Mouse (Mus musculus) hindbrain, postnatal 0 days (tissue): Measurements from ENCODE around the gene Rasgrp3. TPM values are rescaled to one million over a fixed set of nuclear protein-coding genes. Genes with fewer than 3 reads are reported as not detected.

Experiments
- ATAC-seq: fragments of 200-750 bp; cut with Nextera tagmentation; 2 replicates; pipeline ENCODE4 v1.8.0; 2017; ENCODE audit warnings: mild to moderate bottlenecking, moderate TSS enrichment, moderate library complexity
- DNase-seq: peaks from one replicate; pipeline ENCODE4 v3.0.0-alpha.2; 2015; ENCODE audit warnings: low spot score
- H3K27ac ChIP-seq: fragments of 300-500 bp; sonication (generic); 2 replicates; pipeline ENCODE4 v1.5.1; 2014; ENCODE audit warnings: mild to moderate bottlenecking
- H3K27me3 ChIP-seq: fragments of 300-500 bp; sonication (generic); 2 replicates; pipeline ENCODE4 v1.6.1; 2014; ENCODE audit warnings: low read length, mixed read lengths; ENCODE audit not compliant: insufficient read depth
- H3K36me3 ChIP-seq: fragments of 300-500 bp; sonication (generic); 2 replicates; pipeline ENCODE4 v1.6.1; 2014; ENCODE audit warnings: low read length, mixed read lengths; ENCODE audit not compliant: insufficient read depth
- H3K4me1 ChIP-seq: fragments of 300-500 bp; sonication (generic); 2 replicates; pipeline ENCODE4 v1.6.1; 2014; ENCODE audit warnings: antibody characterized with exemption, low read length, mixed read lengths; ENCODE audit not compliant: insufficient read depth
- H3K4me2 ChIP-seq: fragments of 300-500 bp; sonication (generic); 2 replicates; pipeline ENCODE4 v1.6.1; 2014; ENCODE audit warnings: low read depth, mild to moderate bottlenecking, low read length, moderate library complexity, mixed read lengths
- H3K4me3 ChIP-seq: fragments of 300-500 bp; sonication (generic); 2 replicates; pipeline ENCODE4 v1.5.1; 2014; ENCODE audit warnings: low read length
- H3K9ac ChIP-seq: fragments of 300-500 bp; sonication (generic); replicated peaks from 2 replicates; pipeline ENCODE4 v1.6.1; 2014; ENCODE audit warnings: mild to moderate bottlenecking, low read length, moderate library complexity, mixed read lengths
- H3K9me3 ChIP-seq: fragments of 300-500 bp; sonication (generic); 2 replicates; pipeline ENCODE4 v1.6.1; 2016; ENCODE audit warnings: low read length, mixed read lengths
- CTCF ChIP-seq: IDR thresholded peaks from 2 replicates; pipeline ENCODE4 v1.5.1; 2016; ENCODE audit warnings: antibody characterized with exemption, control low read depth, low read depth
- WGBS: fragments of 180-500 bp; shearing (Covaris S2); extraction: QIAGEN DNeasy Blood & Tissue Kit; methylation state at CpG from one replicate; pipeline ENCODE4 v1.1.7; 2014; 5-methylcytosine and 5-hydroxymethylcytosine counted together
- polyA plus RNA-seq: library from polyadenylated mRNA; unstranded; fragments of >200 nt; fragmentation: Nextera tagmentation; extraction: Ambion mirVana; gene quantifications from 2 replicates; pipeline ENCODE4 v1.2.1, GENCODE M21; 2015
- total RNA-seq: library from RNA; depleted of rRNA; stranded (reverse); fragments of >200 nt; gene quantifications from 2 replicates; pipeline ENCODE4 v1.2.3, GENCODE M21; 2014

The Rasgrp3 gene
- total and polyA plus RNA-seq, 2 experiments from 2014 or later = 2.1 to 5.1 TPM

GRCm38 (mm10) chr17:75434871-75435270, 825 bp upstream of the Rasgrp3 start:
- DNase-seq (no peak), ATAC-seq (no peak)
- H3K4me2 ChIP-seq = no peak overlapping the region
- H3K27me3 ChIP-seq = no peaks in the 10 kb centered on the region
- no peak overlapping the region for H3K4me3 ChIP-seq
- no peak overlapping the region for H3K9ac ChIP-seq
- no peaks in the 10 kb centered on the region for H3K4me1 ChIP-seq
- 86% methylated on average over 3 of the region's 3 CpGs for WGBS
- H3K9me3 ChIP-seq = no peaks in the 10 kb centered on the region
- no peak for TF ChIP-seq CTCF
- H3K36me3 ChIP-seq = no peaks in the 10 kb centered on the region
- H3K27ac ChIP-seq = no peak overlapping the region

DNA sequence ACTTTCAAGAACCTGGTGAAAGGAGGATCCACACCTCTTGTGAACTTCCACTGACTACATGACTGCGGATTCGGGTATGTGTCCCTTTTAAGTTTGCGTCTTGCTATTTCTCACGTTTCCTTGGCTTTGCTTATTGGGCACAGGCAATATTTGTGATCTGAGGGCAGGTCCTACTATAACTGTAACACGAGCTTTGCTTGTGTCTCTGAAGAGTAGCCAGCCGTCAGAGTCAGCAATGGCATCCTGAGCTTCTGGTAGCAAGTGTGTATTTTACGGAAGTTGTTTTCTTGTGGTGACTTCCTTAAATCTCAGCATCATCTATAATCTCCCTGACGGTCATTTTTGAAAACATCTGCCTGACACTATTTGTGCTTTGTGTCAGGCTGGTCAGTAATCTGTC, 399 bp downstream of the Rasgrp3 start:
- ATAC-seq = no peak
- Histone ChIP-seq H3K4me3 (no peak overlapping the region), H3K27ac (no peak overlapping the region), H3K9me3 (no peaks in the 10 kb centered on the region), H3K9ac (no peak overlapping the region), H3K4me1 (no peaks in the 10 kb centered on the region), H3K4me2 (no peak overlapping the region), H3K36me3 (no peaks in the 10 kb centered on the region), H3K27me3 (no peaks in the 10 kb centered on the region)
- 84% methylated on average over 8 of the region's 8 CpGs for WGBS
- TF ChIP-seq CTCF = no peak
- no peak for DNase-seq

- Histone ChIP-seq H3K9ac (no peak overlapping the region), H3K27ac (no peak overlapping the region), H3K4me3 (0 out of 2 replicates have a peak overlapping the region, but pooled peaks have one; percentile 4), H3K9me3 (no peaks in the 10 kb centered on the region), H3K4me2 (no peak overlapping the region), H3K4me1 (no peaks in the 10 kb centered on the region), H3K36me3 (no peaks in the 10 kb centered on the region), H3K27me3 (no peaks in the 10 kb centered on the region)
- no peak for ATAC-seq
- no peak for TF ChIP-seq CTCF
- no peak for DNase-seq
- WGBS = 78% methylated on average over 6 of the region's 6 CpGs
Measured at GRCm38 (mm10) chr17:75436819-75437218, 1.1 kb downstream of the Rasgrp3 start.

DNA sequence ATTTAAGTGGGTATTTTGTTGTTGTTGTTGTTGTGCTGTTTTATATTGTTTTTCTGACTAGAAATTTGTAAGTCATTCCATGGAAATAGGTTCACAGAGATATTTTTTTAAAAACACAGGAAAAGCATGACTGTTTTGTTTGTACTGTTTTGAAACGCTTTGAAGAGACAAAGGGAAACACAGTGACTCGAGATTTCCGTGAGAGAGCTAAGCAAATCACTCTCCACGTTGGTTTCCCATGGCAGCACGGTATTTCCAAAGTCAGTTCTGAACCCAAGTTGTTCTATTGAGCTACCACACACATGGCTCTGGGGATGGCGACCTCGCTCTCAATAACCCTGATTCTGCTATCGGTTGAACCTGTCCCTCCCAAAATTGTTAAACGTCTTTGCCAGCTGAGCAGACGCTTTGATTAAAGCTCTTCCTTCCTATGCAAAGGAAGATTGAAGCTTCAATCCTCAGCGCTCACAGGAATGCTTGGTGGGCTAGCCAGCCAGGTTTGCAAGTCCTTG, 1.6 kb downstream of the Rasgrp3 start:
- H3K4me3 ChIP-seq = 0 out of 2 replicates have a peak overlapping the region, but pooled peaks have one; percentile 6
- H3K27me3 ChIP-seq = no peaks in the 10 kb centered on the region
- no peak for DNase-seq
- no peak overlapping the region for H3K27ac ChIP-seq
- no peaks in the 10 kb centered on the region for H3K36me3 ChIP-seq
- no peak overlapping the region for H3K4me2 ChIP-seq
- ATAC-seq = no peak
- TF ChIP-seq CTCF = no peak
- H3K9ac ChIP-seq = no peak overlapping the region
- WGBS = 61% methylated on average over 11 of the region's 11 CpGs
- no peaks in the 10 kb centered on the region for H3K9me3 ChIP-seq
- H3K4me1 ChIP-seq = no peaks in the 10 kb centered on the region

DNA sequence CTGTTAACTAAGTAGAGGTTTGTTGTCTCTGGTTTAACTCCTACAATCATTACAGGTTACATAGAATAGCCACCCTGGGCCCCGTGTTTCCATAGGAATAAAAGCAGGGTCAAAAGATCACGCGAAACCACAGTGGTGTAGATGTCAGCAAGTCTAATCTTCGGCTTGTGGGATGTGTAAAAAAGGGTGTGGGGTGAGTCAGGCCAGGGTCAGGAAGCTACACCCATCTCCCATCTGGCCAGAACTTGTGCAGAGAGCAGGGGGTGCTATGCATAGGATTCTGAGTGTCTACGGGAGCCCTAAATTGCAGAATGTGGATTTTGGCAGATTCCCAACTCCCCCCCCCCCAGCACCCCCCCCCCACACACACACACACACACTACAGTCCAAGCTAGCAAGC, 2.5 kb downstream of the Rasgrp3 start:
- 54% methylated on average over 5 of the region's 5 CpGs for WGBS
- Histone ChIP-seq H3K27ac (no peak overlapping the region), H3K9me3 (no peaks in the 10 kb centered on the region), H3K4me3 (no peak overlapping the region), H3K4me1 (no peaks in the 10 kb centered on the region), H3K36me3 (no peaks in the 10 kb centered on the region), H3K4me2 (no peak overlapping the region), H3K9ac (no peak overlapping the region), H3K27me3 (no peaks in the 10 kb centered on the region)
- DNase-seq (no peak), ATAC-seq (no peak)
- no peak for TF ChIP-seq CTCF

DNA sequence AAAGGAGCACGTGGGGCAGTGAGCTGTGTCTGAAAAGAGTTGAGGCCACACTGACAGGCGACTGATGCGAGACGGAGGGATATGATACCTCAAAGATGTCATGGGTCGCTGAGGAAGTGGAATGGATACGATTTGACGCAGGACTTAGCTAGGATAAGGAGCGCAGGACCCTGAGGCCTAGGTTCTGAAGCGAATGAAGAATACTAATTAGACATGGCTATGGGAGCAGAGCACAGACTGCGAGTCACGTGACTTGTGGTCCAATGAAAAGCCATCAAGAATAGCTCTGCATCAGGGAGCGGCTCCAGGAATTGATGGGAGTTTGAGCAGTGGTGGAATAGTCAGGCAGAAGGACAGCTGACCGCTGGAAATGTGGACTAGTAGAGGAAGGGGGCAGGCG, 3.4 kb downstream of the Rasgrp3 start:
- Histone ChIP-seq H3K4me1 (no peaks in the 10 kb centered on the region), H3K9ac (no peak overlapping the region), H3K27ac (no peak overlapping the region), H3K4me3 (no peak overlapping the region), H3K4me2 (no peak overlapping the region), H3K9me3 (no peaks in the 10 kb centered on the region), H3K27me3 (no peaks in the 10 kb centered on the region), H3K36me3 (no peaks in the 10 kb centered on the region)
- TF ChIP-seq CTCF = no peak
- DNase-seq (no peak), ATAC-seq (0 out of 2 replicates have a peak, but pooled peaks have one; percentile 18)
- 63% methylated on average over 14 of the region's 14 CpGs for WGBS

DNA sequence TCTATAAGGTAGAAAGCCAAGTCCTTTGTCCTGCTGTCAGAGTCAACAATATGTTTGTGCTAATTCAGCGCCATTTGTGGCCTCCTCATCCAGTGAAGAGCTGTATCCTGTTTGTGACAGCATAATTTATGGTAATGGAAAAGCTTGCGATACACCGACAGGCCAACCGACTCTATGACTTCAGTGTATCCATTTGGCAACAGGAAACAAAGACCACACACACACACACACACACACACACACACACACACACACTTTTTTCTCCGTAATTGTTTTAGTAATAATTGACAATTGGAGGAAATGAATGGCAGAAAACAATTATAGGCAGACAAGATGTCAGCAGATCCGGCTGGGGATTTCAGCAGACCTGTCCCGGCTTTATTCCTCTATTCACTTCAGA, 4.9 kb downstream of the Rasgrp3 start:
- no peaks in the 10 kb centered on the region for H3K9me3 ChIP-seq
- H3K27ac ChIP-seq = no peak overlapping the region
- ATAC-seq = peak; percentile 61; the same call in 1 of the 2 replicates
- no peak overlapping the region for H3K4me2 ChIP-seq
- no peaks in the 10 kb centered on the region for H3K27me3 ChIP-seq
- no peaks in the 10 kb centered on the region for H3K36me3 ChIP-seq
- no peak overlapping the region for H3K9ac ChIP-seq
- TF ChIP-seq CTCF = no peak
- H3K4me1 ChIP-seq = no peaks in the 10 kb centered on the region
- peak; percentile 17 for DNase-seq
- no peak overlapping the region for H3K4me3 ChIP-seq
- WGBS = 42% methylated on average over 7 of the region's 7 CpGs
